Mouse (Mus musculus) erythroid progenitor cell, adult 5-6 weeks (primary cell): ENCODE results near the gene Sarnp. TPM values are rescaled to one million over a fixed set of nuclear protein-coding genes. Genes with fewer than 3 reads are reported as not detected.
"Not testable (repeated sequence)": the region's sequence is repeated elsewhere in the genome, so short reads cannot be mapped to it uniquely, and the experiment has no call there.

Experiments
- ATAC-seq: replicated peaks from 2 replicates; pipeline ENCODE4 v1.8.0; 2016; ENCODE audit warnings: moderate number of reproducible peaks, mild to moderate bottlenecking, moderate TSS enrichment, inconsistent platforms; ENCODE audit not compliant: poor library complexity, low FRiP score, severe bottlenecking
- total RNA-seq, 2 experiments: library from RNA; stranded (forward) in 1 of 2; stranded (reverse) in 1 of 2; fragments of 150-400 nt in 1 of 2; fragments of 186-747, 209-891 nt in 1 of 2; gene quantifications; 2 replicates each; pipeline versions ENCODE4 v1.2.3 to v1.2.4; 2015 to 2017; ENCODE audit warnings: low replicate concordance in 2 of 2

Sarnp gene
- total RNA-seq, 2 experiments from 2014 or later = 151 to 162 TPM

- ATAC-seq = no peak
Observed at GRCm38 (mm10) chr10:128807018-128807417, 10.1 kb upstream of the Sarnp start.

- ATAC-seq = no peak
Observed at GRCm38 (mm10) chr10:128820217-128820616, 3.1 kb downstream of the Sarnp start.

GRCm38 (mm10) chr10:128821358-128822056, 4.4 kb downstream of the Sarnp start, which contains the start of gene Ormdl2:
TSS of gene Ormdl2 (minus strand) at chr10:128821645.
- peak; percentile 98 for ATAC-seq

GRCm38 (mm10) chr10:128822135-128822534, 5.0 kb downstream of the Sarnp start:
- no peak for ATAC-seq

- not testable (repeated sequence) for ATAC-seq
Observed at GRCm38 (mm10) chr10:128823087-128823486, 6.0 kb downstream of the Sarnp start.

GRCm38 (mm10) chr10:128823821-128824220, 6.7 kb downstream of the Sarnp start:
- no peak for ATAC-seq

- ATAC-seq = no peak
Observed at GRCm38 (mm10) chr10:128837400-128837799, 20.3 kb downstream of the Sarnp start.

- ATAC-seq = no peak
Observed at GRCm38 (mm10) chr10:128839434-128839833, 22.3 kb downstream of the Sarnp start.

GRCm38 (mm10) chr10:128840612-128841011, 23.5 kb downstream of the Sarnp start:
- ATAC-seq = no peak; the same call in 1 of the 2 replicates

- ATAC-seq = no peak
Observed at GRCm38 (mm10) chr10:128843260-128843659, 26.1 kb downstream of the Sarnp start.

- no peak for ATAC-seq
Observed at GRCm38 (mm10) chr10:128845516-128845915, 28.4 kb downstream of the Sarnp start.

- ATAC-seq = no peak
Observed at GRCm38 (mm10) chr10:128846664-128847063, 29.5 kb downstream of the Sarnp start.

- ATAC-seq = no peak
Observed at GRCm38 (mm10) chr10:128848426-128848825, 31.3 kb downstream of the Sarnp start.

GRCm38 (mm10) chr10:128850339-128850738, 33.2 kb downstream of the Sarnp start:
- no peak for ATAC-seq

- no peak for ATAC-seq
Observed at GRCm38 (mm10) chr10:128861176-128861575, 44.0 kb downstream of the Sarnp start.

GRCm38 (mm10) chr10:128866042-128866441, 48.9 kb downstream of the Sarnp start:
- ATAC-seq = no peak

- ATAC-seq = no peak
Observed at GRCm38 (mm10) chr10:128866518-128866917, 49.4 kb downstream of the Sarnp start.

GRCm38 (mm10) chr10:128870341-128870740, 53.2 kb downstream of the Sarnp start:
- ATAC-seq = no peak

GRCm38 (mm10) chr10:128878291-128878690, 61.2 kb downstream of the Sarnp start:
- no peak for ATAC-seq

GRCm38 (mm10) chr10:128878811-128879210, 61.7 kb downstream of the Sarnp start:
- ATAC-seq = no peak

- no peak for ATAC-seq
Observed at GRCm38 (mm10) chr10:128882067-128882466, 64.9 kb downstream of the Sarnp start.
